In the genomic region with DNA sequence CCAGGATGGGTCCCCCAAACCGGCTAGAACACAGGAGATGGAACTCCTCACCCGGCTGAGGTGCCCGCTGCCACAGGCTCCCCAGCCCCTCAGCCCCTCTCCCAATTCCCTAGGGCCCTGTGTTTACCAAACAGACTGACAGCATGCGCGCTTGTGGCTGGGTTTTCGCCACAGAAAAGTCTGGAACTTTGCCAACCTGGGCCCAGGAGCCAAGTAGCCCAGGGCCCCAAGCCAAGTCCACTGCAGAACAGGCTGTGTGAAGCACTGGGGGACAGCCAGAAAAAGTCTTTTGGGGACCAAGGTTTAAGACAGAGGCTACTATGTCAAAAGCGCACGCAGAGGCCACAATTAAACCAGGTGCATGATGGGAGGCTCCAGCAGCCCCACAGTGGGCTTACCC, we compare ENCODE assay signal across 10 mouse cellular contexts. TPM values are rescaled to one million over a fixed set of nuclear protein-coding genes. Genes with fewer than 3 reads are reported as not detected.
DNase-seq lines count a peak whose midpoint lies in the region; ATAC-seq and TF ChIP-seq lines count a peak whose summit lies in the region.
"Had no signal": no experiment of that assay in that cellular context is flagged by ENCODE, and none has a peak within 500 bp of the region (broad histone marks: within the 10 kb centered on the region; RNA-seq: fewer than 3 reads in every experiment).

No protein-coding gene starts in this region.

- H3K27ac ChIP-seq in intestine, embryonic 15.5 days: peak overlapping the region; percentile 36; the same call in 1 of the 2 replicates
- H3K27ac ChIP-seq in intestine, postnatal 0 days (ENCODE audit: low read depth, low read length): no peak overlapping the region
- 0 out of 2 replicates have a peak overlapping the region, but pooled peaks have one; percentile 33 for H3K27ac ChIP-seq in lung, embryonic 14.5 days (ENCODE audit: low read depth)
- H3K27ac ChIP-seq: embryonic facial prominence, embryonic 12.5 days; limb, embryonic 15.5 days had no signal

- no peaks in the 10 kb centered on the region for H3K9me3 ChIP-seq in intestine, embryonic 15.5 days
- H3K9me3 ChIP-seq in intestine, postnatal 0 days (ENCODE audit: control insufficient read depth): no peaks in the 10 kb centered on the region
- H3K9me3 ChIP-seq in lung, embryonic 14.5 days (ENCODE audit: low read depth, low read length): no peaks in the 10 kb centered on the region
- H3K9me3 ChIP-seq: embryonic facial prominence, embryonic 12.5 days; limb, embryonic 15.5 days had no signal

- ATAC-seq in intestine, embryonic 15.5 days: no peak
- no peak for ATAC-seq in intestine, postnatal 0 days
- ATAC-seq in lung, embryonic 14.5 days (ENCODE audit: insufficient read depth): peak; percentile 36; the same call in 1 of the 2 replicates
- no peak for ATAC-seq in monocyte, adult 5-6 weeks (replicated peaks; ENCODE audit: insufficient number of reproducible peaks, low FRiP score, low TSS enrichment, poor library complexity, severe bottlenecking)

- no peak overlapping the region for H3K4me2 ChIP-seq in intestine, embryonic 15.5 days (replicated peaks)
- no peak overlapping the region for H3K4me2 ChIP-seq in intestine, postnatal 0 days (replicated peaks; ENCODE audit: low read depth)
- 0 out of 2 replicates have a peak overlapping the region, but pooled peaks have one; percentile 14 for H3K4me2 ChIP-seq in lung, embryonic 14.5 days
- H3K4me2 ChIP-seq: embryonic facial prominence, embryonic 12.5 days had no signal

- WGBS in intestine, embryonic 15.5 days: 46% methylated on average over 8 of the region's 8 CpGs
- 58% methylated on average over 8 of the region's 8 CpGs for WGBS in intestine, postnatal 0 days
- 36% methylated on average over 8 of the region's 8 CpGs for WGBS in lung, embryonic 14.5 days

- 0 out of 2 replicates have a peak, but pooled peaks cover 6% of the 10 kb centered on the region for H3K36me3 ChIP-seq in intestine, embryonic 15.5 days
- peaks cover 14% of the 10 kb centered on the region; the same call in 1 of the 2 replicates for H3K36me3 ChIP-seq in intestine, postnatal 0 days (ENCODE audit: control insufficient read depth, insufficient read depth)
- 0 out of 2 replicates have a peak, but pooled peaks cover 5% of the 10 kb centered on the region for H3K36me3 ChIP-seq in lung, embryonic 14.5 days (ENCODE audit: insufficient read depth)
- H3K36me3 ChIP-seq: limb, embryonic 15.5 days had no signal

- no peak for TF ChIP-seq CTCF in intestine, postnatal 0 days (IDR thresholded peaks at IDR 0.05; ENCODE audit: low read depth)
- TF ChIP-seq CTCF in lung, embryonic 14.5 days (IDR thresholded peaks at IDR 0.05; ENCODE audit: low read depth): no peak

- H3K9ac ChIP-seq in intestine, embryonic 15.5 days: no peak overlapping the region
- no peak overlapping the region for H3K9ac ChIP-seq in intestine, postnatal 0 days (ENCODE audit: low read depth, low read length)
- H3K9ac ChIP-seq in lung, embryonic 14.5 days: no peak overlapping the region
- H3K9ac ChIP-seq: embryonic facial prominence, embryonic 12.5 days; limb, embryonic 15.5 days had no signal

- H3K4me1 ChIP-seq in intestine, embryonic 15.5 days (replicated peaks): peaks cover 28% of the 10 kb centered on the region
- H3K4me1 ChIP-seq in intestine, postnatal 0 days (replicated peaks; ENCODE audit: control insufficient read depth, insufficient read depth, low read length): no peaks in the 10 kb centered on the region
- H3K4me1 ChIP-seq in lung, embryonic 14.5 days (ENCODE audit: insufficient read depth): peaks cover 11% of the 10 kb centered on the region; the same call in 1 of the 2 replicates

- H3K4me3 ChIP-seq in intestine, embryonic 15.5 days (replicated peaks): no peak overlapping the region
- H3K4me3 ChIP-seq in intestine, postnatal 0 days (ENCODE audit: low read depth, low read length): no peak overlapping the region
- H3K4me3 ChIP-seq in lung, embryonic 14.5 days (ENCODE audit: low read depth, low read length): no peak overlapping the region
- H3K4me3 ChIP-seq: embryonic facial prominence, embryonic 12.5 days; limb, embryonic 15.5 days had no signal

- no peaks in the 10 kb centered on the region for H3K27me3 ChIP-seq in intestine, embryonic 15.5 days (replicated peaks)
- H3K27me3 ChIP-seq in intestine, postnatal 0 days (replicated peaks; ENCODE audit: control insufficient read depth, insufficient read depth, low read length): no peaks in the 10 kb centered on the region
- no peaks in the 10 kb centered on the region for H3K27me3 ChIP-seq in lung, embryonic 14.5 days (ENCODE audit: insufficient read depth, low read length)

- DNase-seq in cerebellum, adult 11-12 months: peak; percentile 84
- DNase-seq in gastrocnemius, postnatal 10 days: peak; percentile 72
- peak; percentile 86 to 88 for DNase-seq in kidney, postnatal 25 days
- DNase-seq in lung, embryonic 14.5 days: peak; percentile 89
- DNase-seq in right cerebral cortex, postnatal 4 days: peak; percentile 79

RNA-seq across cellular contexts. Expression of gene Fam222a, which starts 39.8 kb away (rescaled TPM):
- polyA plus RNA-seq in intestine, embryonic 15.5 days (2015; fragmentation: Nextera tagmentation; extraction: Ambion mirVana): 5.1 and 6.2 TPM in 2 replicates
- 2.3 and 3.2 TPM in 2 replicates for polyA plus RNA-seq in intestine, postnatal 0 days (2015; fragmentation: Nextera tagmentation; extraction: Ambion mirVana)
- total RNA-seq in gastrocnemius, postnatal 10 days (2021): 1 to 10 TPM; 1.5 to 1.8 TPM
- polyA plus RNA-seq in lung, embryonic 14.5 days (2014; fragmentation: Nextera tagmentation; extraction: Ambion mirVana): 2.3 and 2.5 TPM in 2 replicates
- 0.75 TPM in 1 of 3 replicates, not detected in the others for total RNA-seq in monocyte, adult 5-6 weeks (2017)

RNA-seq across cellular contexts. Expression of gene Trpv4, which starts 50.6 kb away (rescaled TPM):
- 0.92 and 1.0 TPM in 2 replicates for polyA plus RNA-seq in intestine, embryonic 15.5 days (2015; fragmentation: Nextera tagmentation; extraction: Ambion mirVana)
- 0.70 and 1.0 TPM in 2 replicates for polyA plus RNA-seq in intestine, postnatal 0 days (2015; fragmentation: Nextera tagmentation; extraction: Ambion mirVana)
- total RNA-seq in gastrocnemius, postnatal 10 days (2021): 1 to 10 TPM; 2.1 to 2.5 TPM
- 1.0 and 1.6 TPM in 2 replicates for polyA plus RNA-seq in lung, embryonic 14.5 days (2014; fragmentation: Nextera tagmentation; extraction: Ambion mirVana)
- not detected in 3 replicates for total RNA-seq in monocyte, adult 5-6 weeks (2017)
